Mouse (Mus musculus): ENCODE data around the gene Ostm1. TPM values are rescaled to one million over a fixed set of nuclear protein-coding genes. Genes with fewer than 3 reads are reported as not detected.

The Ostm1 gene
- polyA plus RNA-seq, 1 experiment from 2014 or later = 23.9 TPM

- no peak overlapping the region for H3K9ac ChIP-seq (replicated peaks; ENCODE audit: low read depth)
- no peak overlapping the region for H3K4me3 ChIP-seq (ENCODE audit: low read depth, low read length)
- H3K4me1 ChIP-seq (ENCODE audit: insufficient read depth, low read depth, low read length) = no peaks in the 10 kb centered on the region
- ATAC-seq (no peak), DNase-seq (ENCODE audit: low spot score) (no peak)
- H3K4me2 ChIP-seq (replicated peaks; ENCODE audit: low read depth, low read length) = no peak overlapping the region
- no peaks in the 10 kb centered on the region for H3K9me3 ChIP-seq (ENCODE audit: low read length)
- H3K27me3 ChIP-seq (replicated peaks; ENCODE audit: insufficient read depth, low read length) = peaks cover 11% of the 10 kb centered on the region; the same call in 1 of the 2 replicates
- no peak overlapping the region for H3K27ac ChIP-seq (ENCODE audit: low read length)
- TF ChIP-seq CTCF (IDR thresholded peaks at IDR 0.05) (no peak), EP300 (IDR thresholded peaks at IDR 0.05) (no peak)
- 70% methylated on average over 5 of the region's 5 CpGs for WGBS
- no peaks in the 10 kb centered on the region for H3K36me3 ChIP-seq (ENCODE audit: insufficient read depth, low read length)
Observed at GRCm38 (mm10) chr10:42559581-42560200, 23.9 kb upstream of the Ostm1 start.

- WGBS = under 1% methylated on average over 12 of the region's 12 CpGs
- Histone ChIP-seq H3K4me2 (replicated peaks; ENCODE audit: low read depth, low read length) (no peak overlapping the region), H3K4me1 (ENCODE audit: insufficient read depth, low read depth, low read length) (no peaks in the 10 kb centered on the region), H3K9me3 (ENCODE audit: low read length) (no peaks in the 10 kb centered on the region), H3K4me3 (ENCODE audit: low read depth, low read length) (no peak overlapping the region), H3K27ac (ENCODE audit: low read length) (no peak overlapping the region), H3K36me3 (ENCODE audit: insufficient read depth, low read length) (no peaks in the 10 kb centered on the region), H3K9ac (replicated peaks; ENCODE audit: low read depth) (no peak overlapping the region), H3K27me3 (replicated peaks; ENCODE audit: insufficient read depth, low read length) (peaks cover 14% of the 10 kb centered on the region; the same call in 1 of the 2 replicates)
- DNase-seq (ENCODE audit: low spot score) (peak; percentile 52), ATAC-seq (peak; percentile 44; the same call in 1 of the 2 replicates)
- no peak for TF ChIP-seq EP300 (IDR thresholded peaks at IDR 0.05)
- TF ChIP-seq CTCF (IDR thresholded peaks at IDR 0.05) = no peak
Observed at GRCm38 (mm10) chr10:42562272-42562671, 21.4 kb upstream of the Ostm1 start.

- no peak overlapping the region for H3K4me3 ChIP-seq (ENCODE audit: low read depth, low read length)
- under 1% methylated on average over 20 of the region's 20 CpGs for WGBS
- H3K27me3 ChIP-seq (replicated peaks; ENCODE audit: insufficient read depth, low read length) = peaks cover 49% of the 10 kb centered on the region
- H3K27ac ChIP-seq (ENCODE audit: low read length) = no peak overlapping the region
- no peak overlapping the region for H3K9ac ChIP-seq (replicated peaks; ENCODE audit: low read depth)
- DNase-seq (ENCODE audit: low spot score) (no peak), ATAC-seq (no peak)
- no peaks in the 10 kb centered on the region; the same call in 1 of the 2 replicates for H3K4me1 ChIP-seq (ENCODE audit: insufficient read depth, low read depth, low read length)
- H3K9me3 ChIP-seq (ENCODE audit: low read length) = no peaks in the 10 kb centered on the region
- H3K36me3 ChIP-seq (ENCODE audit: insufficient read depth, low read length) = no peaks in the 10 kb centered on the region
- no peak overlapping the region for H3K4me2 ChIP-seq (replicated peaks; ENCODE audit: low read depth, low read length)
- no peak for TF ChIP-seq EP300 (IDR thresholded peaks at IDR 0.05)
- TF ChIP-seq CTCF (IDR thresholded peaks at IDR 0.05) = no peak
Observed at GRCm38 (mm10) chr10:42572567-42572966, 11.1 kb upstream of the Ostm1 start.

- ATAC-seq (no peak), DNase-seq (ENCODE audit: low spot score) (no peak)
- Histone ChIP-seq H3K4me1 (ENCODE audit: insufficient read depth, low read depth, low read length) (no peaks in the 10 kb centered on the region; the same call in 1 of the 2 replicates), H3K4me3 (ENCODE audit: low read depth, low read length) (no peak overlapping the region), H3K36me3 (ENCODE audit: insufficient read depth, low read length) (no peaks in the 10 kb centered on the region), H3K27ac (ENCODE audit: low read length) (no peak overlapping the region), H3K9ac (replicated peaks; ENCODE audit: low read depth) (no peak overlapping the region), H3K27me3 (replicated peaks; ENCODE audit: insufficient read depth, low read length) (peaks cover 53% of the 10 kb centered on the region), H3K9me3 (ENCODE audit: low read length) (no peaks in the 10 kb centered on the region), H3K4me2 (replicated peaks; ENCODE audit: low read depth, low read length) (no peak overlapping the region)
- no peak for TF ChIP-seq EP300 (IDR thresholded peaks at IDR 0.05)
- 5% methylated on average over 15 of the region's 15 CpGs for WGBS
Observed at GRCm38 (mm10) chr10:42572971-42573370, 10.7 kb upstream of the Ostm1 start.

GRCm38 (mm10) chr10:42574639-42575038 lies 9.0 kb upstream of the Ostm1 start:
- H3K4me2 ChIP-seq (replicated peaks; ENCODE audit: low read depth, low read length) = no peak overlapping the region
- DNase-seq (ENCODE audit: low spot score) (peak; percentile 25), ATAC-seq (no peak)
- H3K9me3 ChIP-seq (ENCODE audit: low read length) = no peaks in the 10 kb centered on the region
- H3K27ac ChIP-seq (ENCODE audit: low read length) = no peak overlapping the region
- peaks cover 67% of the 10 kb centered on the region for H3K27me3 ChIP-seq (replicated peaks; ENCODE audit: insufficient read depth, low read length)
- no peak overlapping the region for H3K4me3 ChIP-seq (ENCODE audit: low read depth, low read length)
- WGBS = 3% methylated on average over 10 of the region's 10 CpGs
- H3K4me1 ChIP-seq (ENCODE audit: insufficient read depth, low read depth, low read length) = no peaks in the 10 kb centered on the region; the same call in 1 of the 2 replicates
- TF ChIP-seq CTCF (IDR thresholded peaks at IDR 0.05) (no peak), EP300 (IDR thresholded peaks at IDR 0.05) (no peak)
- H3K9ac ChIP-seq (replicated peaks; ENCODE audit: low read depth) = no peak overlapping the region
- no peaks in the 10 kb centered on the region for H3K36me3 ChIP-seq (ENCODE audit: insufficient read depth, low read length)

GRCm38 (mm10) chr10:42577525-42578280 lies 5.9 kb upstream of the Ostm1 start:
- Histone ChIP-seq H3K4me2 (replicated peaks; ENCODE audit: low read depth, low read length) (no peak overlapping the region), H3K4me3 (ENCODE audit: low read depth, low read length) (no peak overlapping the region), H3K4me1 (ENCODE audit: insufficient read depth, low read depth, low read length) (no peaks in the 10 kb centered on the region; the same call in 1 of the 2 replicates), H3K9ac (replicated peaks; ENCODE audit: low read depth) (no peak overlapping the region), H3K36me3 (ENCODE audit: insufficient read depth, low read length) (no peaks in the 10 kb centered on the region), H3K27me3 (replicated peaks; ENCODE audit: insufficient read depth, low read length) (peaks cover 79% of the 10 kb centered on the region), H3K27ac (ENCODE audit: low read length) (no peak overlapping the region), H3K9me3 (ENCODE audit: low read length) (no peaks in the 10 kb centered on the region)
- ATAC-seq = no peak
- DNase-seq (ENCODE audit: low spot score) = no peak
- TF ChIP-seq EP300 (IDR thresholded peaks at IDR 0.05) (no peak), CTCF (IDR thresholded peaks at IDR 0.05) (no peak)
- WGBS = 4% methylated on average over 15 of the region's 15 CpGs
